Mouse (Mus musculus) layer of hippocampus, postnatal 14 days (tissue): ENCODE results near the gene Lzts3. TPM values are rescaled to one million over a fixed set of nuclear protein-coding genes. Genes with fewer than 3 reads are reported as not detected.

Experiments used
- total RNA-seq, 2 experiments: library from RNA; stranded (reverse); gene quantifications; 2 replicates each; pipeline ENCODE4 v1.2.3; 2021

Lzts3 gene
- total RNA-seq, 2 experiments from 2014 or later: 73.7 to 79.3 TPM

Other genes with a start within 250 kb of the Lzts3 start
- 10 to 100 TPM; 11.8 to 14.1 TPM for gene Cpxm1, start 245.2 kb downstream of the Lzts3 start, total RNA-seq
- not detected for gene Gm28372, start 237.6 kb downstream of the Lzts3 start, total RNA-seq
- not detected for gene 1700020A23Rik, start 237.5 kb downstream of the Lzts3 start, total RNA-seq
- gene Tmem239, start 236.3 kb downstream of the Lzts3 start, total RNA-seq: not detected
- gene Vps16, start 218.5 kb downstream of the Lzts3 start, total RNA-seq: 10 to 100 TPM; 85.3 to 87.5 TPM
- gene Pced1a, start 218.1 kb downstream of the Lzts3 start, total RNA-seq: 10 to 100 TPM; 21.8 to 22.0 TPM
- 100 to 1,000 TPM; 307 to 312 TPM for gene Ptpra, start 192.5 kb downstream of the Lzts3 start, total RNA-seq
- 10 to 100 TPM; 80.2 to 82.6 TPM for gene Mrps26, start 79.1 kb downstream of the Lzts3 start, total RNA-seq
- not detected for gene Oxt, start 66.6 kb downstream of the Lzts3 start, total RNA-seq
- gene Avp, start 60.2 kb downstream of the Lzts3 start, total RNA-seq: 1 to 10 TPM in 1 of 2 experiments, not detected in 1; 2.1 TPM
- gene Fastkd5, start 12.8 kb downstream of the Lzts3 start, total RNA-seq: 1 to 10 TPM; 8.1 to 8.2 TPM
- gene Ubox5, start 12.8 kb downstream of the Lzts3 start, total RNA-seq: 1 to 10 TPM; 7.3 to 8.5 TPM
- 10 to 100 TPM; 80.9 to 81.2 TPM for gene Ddrgk1, start 21.9 kb upstream of the Lzts3 start, total RNA-seq
- 10 to 100 TPM; 37.4 to 39.9 TPM for gene Itpa, start 24.8 kb upstream of the Lzts3 start, total RNA-seq
- under 1 TPM; 0.12 to 0.48 TPM for gene Slc4a11, start 54.7 kb upstream of the Lzts3 start, total RNA-seq